Mouse (Mus musculus): ENCODE results near the gene Ntn4.

DNA sequence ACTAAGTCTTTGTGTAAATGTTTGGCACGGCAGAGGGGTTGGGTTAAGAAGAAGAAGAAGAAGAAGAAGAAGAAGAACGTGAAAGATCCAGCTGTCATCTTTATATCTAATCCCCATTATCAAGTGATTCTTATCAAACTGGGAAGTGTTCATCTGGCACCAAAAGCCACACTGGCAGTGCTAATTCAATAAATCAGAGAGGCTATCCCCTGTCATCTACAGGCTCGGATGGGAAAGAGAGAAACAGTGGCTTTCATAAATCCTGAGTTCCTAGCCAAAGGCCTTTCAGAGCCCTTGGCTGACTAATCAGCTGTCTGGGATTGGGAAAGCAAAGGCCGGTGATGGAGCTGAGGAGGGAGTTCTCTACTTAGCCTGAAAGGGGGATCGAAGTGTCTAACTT is 126.8 kb downstream of the Ntn4 start:
- no peak for TF ChIP-seq CTCF (IDR thresholded peaks at IDR 0.05; ENCODE audit: borderline replicate concordance, extremely low read depth, insufficient read depth, insufficient read length)
- no peak for TF ChIP-seq POLR2A (IDR thresholded peaks at IDR 0.05; ENCODE audit: borderline replicate concordance, extremely low read depth, insufficient read depth, insufficient read length, poor library complexity, severe bottlenecking)
